Mouse (Mus musculus) B cell, adult 62 days (primary cell): ENCODE data around the gene Ctnnb1. TPM values are rescaled to one million over a fixed set of nuclear protein-coding genes. Genes with fewer than 3 reads are reported as not detected.

Source experiments
- total RNA-seq: library from RNA; stranded (reverse); gene quantifications from 4 replicates; pipeline ENCODE4 v1.2.4, GENCODE M21; 2023

The Ctnnb1 gene
- total RNA-seq, result 157 to 172 TPM (median 164 TPM) in 4 replicates

GRCm38 (mm10) chr9:120929081-120929480 lies at the start of gene Ctnnb1:
Gene Ctnnb1 (plus strand): TSS chr9:120929216.

